Mouse (Mus musculus): Measurements from ENCODE around the gene Syncrip. TPM values are rescaled to one million over a fixed set of nuclear protein-coding genes. Genes with fewer than 3 reads are reported as not detected.
"Not testable (repeated sequence)": the region's sequence is repeated elsewhere in the genome, so short reads cannot be mapped to it uniquely, and the experiment has no call there.

The Syncrip gene
- total RNA-seq (2014; fragmentation: Nextera tagmentation) (251 and 283 TPM in 2 replicates), total RNA-seq (2017) (152 and 197 TPM in 2 replicates), polyA plus RNA-seq (2012) (148 and 152 TPM in 2 replicates)

- ATAC-seq (ENCODE audit: extremely low read depth, insufficient number of reproducible peaks, low FRiP score, poor library complexity, severe bottlenecking) (peak; percentile 72), DNase-seq (ENCODE audit: low spot score) (peak; percentile 84)
- not testable (repeated sequence) for H3K9me3 ChIP-seq (replicated peaks); H3K27me3 ChIP-seq (ENCODE audit: insufficient read depth, low read length)
- Histone ChIP-seq H3K36me3 (replicated peaks) (peaks cover 14% of the 10 kb centered on the region), H3K4me1 (ENCODE audit: insufficient read depth, low read depth, low read length) (peaks cover 22% of the 10 kb centered on the region), H3K4me3 (ENCODE audit: low read depth, low read length) (peak within 1 kb of the TSS; percentile 96)
Measured at GRCm38 (mm10) chr9:88482230-88482828, at the start of gene Syncrip. TSS of gene Syncrip (minus strand) at chr9:88482574.

- Histone ChIP-seq H3K36me3 (replicated peaks) (no peaks in the 10 kb centered on the region), H3K4me1 (ENCODE audit: insufficient read depth, low read depth, low read length) (peaks cover 40% of the 10 kb centered on the region), H3K27me3 (ENCODE audit: insufficient read depth, low read length) (peaks cover 4% of the 10 kb centered on the region; the same call in 1 of the 2 replicates), H3K4me3 (ENCODE audit: low read depth, low read length) (no peak overlapping the region), H3K9me3 (replicated peaks) (no peaks in the 10 kb centered on the region)
- ATAC-seq (ENCODE audit: extremely low read depth, insufficient number of reproducible peaks, low FRiP score, poor library complexity, severe bottlenecking), result peak; percentile 42; the same call in 1 of the 2 replicates
- TF ChIP-seq GATA1 (IDR thresholded peaks at IDR 0.05; ENCODE audit: borderline replicate concordance, low read length) (no peak), GATA2 (IDR thresholded peaks at IDR 0.05; ENCODE audit: borderline replicate concordance, low read depth, low read length) (no peak)
- no peak for DNase-seq (ENCODE audit: low spot score)
Measured at GRCm38 (mm10) chr9:88529979-88530580, 47.7 kb upstream of the Syncrip start.

GRCm38 (mm10) chr9:88529571-88529970 lies 47.2 kb upstream of the Syncrip start:
- Histone ChIP-seq H3K4me3 (ENCODE audit: low read depth, low read length) (no peak overlapping the region), H3K27me3 (ENCODE audit: insufficient read depth, low read length) (peaks cover 4% of the 10 kb centered on the region; the same call in 1 of the 2 replicates), H3K9me3 (replicated peaks) (no peaks in the 10 kb centered on the region), H3K4me1 (ENCODE audit: insufficient read depth, low read depth, low read length) (peaks cover 45% of the 10 kb centered on the region), H3K36me3 (replicated peaks) (no peaks in the 10 kb centered on the region)
- TF ChIP-seq GATA1 (IDR thresholded peaks at IDR 0.05; ENCODE audit: borderline replicate concordance, low read length) (no peak), POLR2AphosphoS5 (IDR thresholded peaks at IDR 0.05; ENCODE audit: insufficient replicate concordance, low read depth, low read length) (no peak), TAL1 (conservative IDR thresholded peaks at IDR 0.05; ENCODE audit: low read depth, low read length) (no peak), CTCF (IDR thresholded peaks at IDR 0.05; ENCODE audit: low read depth, low read length) (no peak), GATA2 (IDR thresholded peaks at IDR 0.05; ENCODE audit: borderline replicate concordance, low read depth, low read length) (no peak)
- ATAC-seq (ENCODE audit: extremely low read depth, insufficient number of reproducible peaks, low FRiP score, poor library complexity, severe bottlenecking), result no peak
- no peak for DNase-seq (ENCODE audit: low spot score)

GRCm38 (mm10) chr9:88528736-88529135 lies 46.4 kb upstream of the Syncrip start:
- Histone ChIP-seq H3K4me3 (ENCODE audit: low read depth, low read length) (no peak overlapping the region), H3K4me1 (ENCODE audit: insufficient read depth, low read depth, low read length) (peaks cover 47% of the 10 kb centered on the region), H3K9me3 (replicated peaks) (no peaks in the 10 kb centered on the region), H3K27me3 (ENCODE audit: insufficient read depth, low read length) (peaks cover 4% of the 10 kb centered on the region; the same call in 1 of the 2 replicates), H3K36me3 (replicated peaks) (no peaks in the 10 kb centered on the region)
- no peak for DNase-seq (ENCODE audit: low spot score)
- ATAC-seq (ENCODE audit: extremely low read depth, insufficient number of reproducible peaks, low FRiP score, poor library complexity, severe bottlenecking), result 0 out of 2 replicates have a peak, but pooled peaks have one; percentile 47
- TF ChIP-seq CTCF (IDR thresholded peaks at IDR 0.05; ENCODE audit: low read depth, low read length), result no peak
- TF ChIP-seq POLR2AphosphoS5 (IDR thresholded peaks at IDR 0.05; ENCODE audit: insufficient replicate concordance, low read depth, low read length), result no peak
- TF ChIP-seq GATA2 (IDR thresholded peaks at IDR 0.05; ENCODE audit: borderline replicate concordance, low read depth, low read length), result no peak
- no peak for TF ChIP-seq GATA1 (IDR thresholded peaks at IDR 0.05; ENCODE audit: borderline replicate concordance, low read length)

GRCm38 (mm10) chr9:88527956-88528355 lies 45.6 kb upstream of the Syncrip start:
- ATAC-seq (ENCODE audit: extremely low read depth, insufficient number of reproducible peaks, low FRiP score, poor library complexity, severe bottlenecking) (no peak), DNase-seq (ENCODE audit: low spot score) (no peak)
- Histone ChIP-seq H3K9me3 (replicated peaks) (no peaks in the 10 kb centered on the region), H3K27me3 (ENCODE audit: insufficient read depth, low read length) (peaks cover 4% of the 10 kb centered on the region; the same call in 1 of the 2 replicates), H3K4me3 (ENCODE audit: low read depth, low read length) (no peak overlapping the region), H3K4me1 (ENCODE audit: insufficient read depth, low read depth, low read length) (peaks cover 50% of the 10 kb centered on the region), H3K36me3 (replicated peaks) (no peaks in the 10 kb centered on the region)
- no peak for TF ChIP-seq GATA1 (IDR thresholded peaks at IDR 0.05; ENCODE audit: borderline replicate concordance, low read length)
- TF ChIP-seq TAL1 (conservative IDR thresholded peaks at IDR 0.05; ENCODE audit: low read depth, low read length), result no peak
- TF ChIP-seq POLR2AphosphoS5 (IDR thresholded peaks at IDR 0.05; ENCODE audit: insufficient replicate concordance, low read depth, low read length), result no peak
- no peak for TF ChIP-seq CTCF (IDR thresholded peaks at IDR 0.05; ENCODE audit: low read depth, low read length)

- TF ChIP-seq GATA1 (IDR thresholded peaks at IDR 0.05; ENCODE audit: borderline replicate concordance, low read length), result no peak
- no peak for TF ChIP-seq TAL1 (conservative IDR thresholded peaks at IDR 0.05; ENCODE audit: low read depth, low read length)
- no peak for TF ChIP-seq CTCF (IDR thresholded peaks at IDR 0.05; ENCODE audit: low read depth, low read length)
- TF ChIP-seq GATA2 (IDR thresholded peaks at IDR 0.05; ENCODE audit: borderline replicate concordance, low read depth, low read length), result no peak
- no peak for TF ChIP-seq POLR2AphosphoS5 (IDR thresholded peaks at IDR 0.05; ENCODE audit: insufficient replicate concordance, low read depth, low read length)
- no peak for DNase-seq (ENCODE audit: low spot score)
- no peak overlapping the region for H3K4me3 ChIP-seq (ENCODE audit: low read depth, low read length)
- H3K27me3 ChIP-seq (ENCODE audit: insufficient read depth, low read length), result no peaks in the 10 kb centered on the region
- ATAC-seq (ENCODE audit: extremely low read depth, insufficient number of reproducible peaks, low FRiP score, poor library complexity, severe bottlenecking), result no peak
- H3K36me3 ChIP-seq (replicated peaks), result peaks cover 15% of the 10 kb centered on the region
- H3K4me1 ChIP-seq (ENCODE audit: insufficient read depth, low read depth, low read length), result peaks cover 53% of the 10 kb centered on the region
- H3K9me3 ChIP-seq (replicated peaks), result no peaks in the 10 kb centered on the region
Measured at GRCm38 (mm10) chr9:88525341-88525740, 43.0 kb upstream of the Syncrip start.
